Mouse (Mus musculus) liver, adult 10 weeks (tissue): ENCODE results near the gene Pmpca. TPM values are rescaled to one million over a fixed set of nuclear protein-coding genes. Genes with fewer than 3 reads are reported as not detected.

ENCODE experiments used
- polyA plus RNA-seq: library from polyadenylated mRNA; stranded (reverse); fragments of 350-450 nt; fragmentation: Illumina TruSeq; extraction: RNeasy Lipid Tissue Mini Kit (QIAGEN cat#74804); gene quantifications from one replicate; pipeline ENCODE4 v1.2.3, GENCODE M21; 2014; ENCODE audit warnings: low read depth, low replicate concordance

The Pmpca gene
- 60.6 TPM for polyA plus RNA-seq

DNA sequence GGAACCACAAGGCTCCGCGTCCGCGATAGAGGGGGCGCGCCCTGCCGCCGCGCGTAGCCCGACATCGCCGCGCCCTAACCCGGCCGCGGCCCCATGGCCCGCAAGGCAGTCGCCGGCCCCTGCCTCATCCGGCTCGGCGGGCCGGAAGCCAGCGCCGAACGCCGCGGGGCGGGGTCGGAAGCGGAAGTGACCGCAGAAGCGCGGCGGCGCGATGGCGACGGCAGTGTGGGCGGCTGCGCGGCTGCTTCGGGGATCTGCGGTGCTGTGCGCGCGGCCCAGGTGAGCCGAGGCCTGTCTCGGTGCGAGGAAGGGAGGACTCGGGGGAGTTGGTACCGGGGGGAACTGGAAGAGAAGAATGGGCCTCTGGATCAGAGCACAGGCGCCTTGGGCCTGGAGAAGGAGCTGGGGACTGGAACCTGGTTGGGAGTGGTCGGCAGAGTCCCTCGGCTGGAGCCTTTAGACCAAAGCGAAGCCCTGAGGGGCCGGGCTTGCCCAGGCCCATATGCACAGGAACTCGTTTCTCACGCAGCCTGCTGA is at the start of gene Pmpca, which contains the start of gene Entr1:
TSS of gene Pmpca (plus strand) at position 186 of the 537 bp plus-strand sequence.
TSS of gene Entr1 (minus strand) at position 163 of the 537 bp plus-strand sequence.

DNA sequence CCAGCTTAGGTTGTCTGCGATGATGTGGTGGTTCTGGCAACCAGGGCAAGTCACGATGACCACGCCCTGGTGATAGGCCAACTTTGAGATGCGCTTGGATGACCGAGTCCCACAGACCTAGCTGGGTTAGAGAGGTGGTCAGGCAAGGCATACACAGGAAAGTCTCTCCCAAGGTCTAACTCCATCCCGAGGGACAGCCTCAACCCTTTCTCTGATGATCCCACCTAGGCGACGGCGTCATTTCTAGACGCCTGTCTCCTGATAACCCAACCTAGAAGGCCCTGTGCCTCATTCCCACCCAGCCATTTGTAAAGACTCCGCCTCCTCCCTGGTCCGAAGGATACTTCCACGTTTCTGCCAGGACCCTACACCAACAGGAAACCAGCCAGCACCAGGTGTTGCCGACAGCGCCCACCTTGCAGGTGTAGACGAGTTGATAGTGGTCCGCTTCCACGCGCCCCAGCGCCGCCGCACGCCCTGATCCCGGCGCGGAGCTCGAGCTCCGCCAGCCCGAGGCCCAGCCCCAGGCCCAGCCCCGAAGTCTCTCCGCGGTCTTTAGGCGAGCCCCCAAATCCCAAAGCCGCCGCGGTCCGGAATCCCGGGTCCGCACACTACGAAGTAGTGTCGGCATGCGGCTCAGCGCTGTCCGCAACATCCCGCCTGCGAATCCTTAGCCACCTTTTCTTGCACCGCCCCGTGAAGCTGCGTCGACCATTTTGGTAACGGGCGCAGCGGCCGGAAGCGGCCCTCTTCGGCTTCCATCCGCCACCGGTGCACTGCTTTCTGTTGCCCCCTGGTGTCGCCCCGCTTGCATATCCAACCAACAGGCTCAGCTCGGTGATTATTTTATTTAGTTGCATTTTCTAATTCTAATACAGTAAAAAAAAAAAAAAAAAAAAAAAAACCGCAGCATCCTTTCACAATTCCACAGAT is 37.5 kb upstream of the Pmpca start, which contains the start of gene Dnlz:
TSS of gene Dnlz (minus strand) at position 753 of the 933 bp plus-strand sequence.

DNA sequence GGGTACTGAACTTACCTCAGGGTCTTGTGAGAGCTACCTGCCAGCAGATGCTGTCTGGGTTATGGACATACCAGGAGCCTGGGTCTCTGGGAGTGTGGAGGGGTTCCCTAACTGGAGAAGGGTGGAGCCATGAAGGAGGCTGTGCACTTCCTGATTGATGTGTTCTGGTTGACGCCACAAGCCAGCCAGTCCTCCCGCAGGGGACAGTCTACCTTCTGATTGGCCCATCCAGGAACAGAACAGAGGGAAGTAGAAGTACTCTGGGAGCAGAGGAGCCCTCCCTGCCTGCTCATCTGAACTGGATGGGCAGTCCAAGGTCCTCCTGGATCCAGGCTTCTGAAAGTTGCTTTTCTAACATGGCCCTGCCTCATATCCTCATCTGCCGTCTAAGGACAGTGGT is 28.4 kb upstream of the Pmpca start, which contains the start of gene Card9:
TSS of gene Card9 (minus strand) at position 147 of the 400 bp plus-strand sequence.

DNA sequence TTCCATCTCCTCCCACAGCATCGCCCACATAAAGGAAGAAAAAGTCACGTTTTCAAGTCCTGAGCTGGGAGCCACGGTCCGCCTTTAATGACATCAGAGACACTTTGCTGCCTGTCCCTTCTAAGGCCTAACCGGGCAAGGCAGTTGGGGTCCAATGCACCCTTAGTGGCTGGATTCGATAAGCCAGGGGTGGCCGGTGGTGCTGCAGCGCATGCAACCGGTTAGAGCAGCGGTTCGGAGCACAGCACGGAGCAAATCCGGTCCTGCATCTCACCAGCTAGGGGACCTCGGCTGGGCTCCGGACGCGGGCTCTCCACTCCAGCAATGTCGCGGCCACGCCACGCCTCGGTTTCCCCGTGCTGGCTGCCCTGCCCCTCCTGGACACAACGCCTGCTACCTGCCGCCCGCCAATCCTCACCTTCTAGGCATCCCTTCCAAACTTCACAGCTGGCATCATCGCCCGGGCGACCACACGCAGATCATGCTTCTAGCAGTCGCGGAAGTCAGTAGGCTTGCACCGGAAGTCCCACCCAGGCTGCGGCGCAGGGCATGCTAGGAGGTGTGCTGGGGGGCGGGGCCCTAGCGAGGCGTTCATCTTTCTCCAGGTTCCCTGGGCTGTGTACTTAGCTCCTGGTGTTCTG is 8.9 kb upstream of the Pmpca start, which contains the start of gene Snapc4:
TSS of gene Snapc4 (minus strand) at position 523 of the 641 bp plus-strand sequence.

DNA sequence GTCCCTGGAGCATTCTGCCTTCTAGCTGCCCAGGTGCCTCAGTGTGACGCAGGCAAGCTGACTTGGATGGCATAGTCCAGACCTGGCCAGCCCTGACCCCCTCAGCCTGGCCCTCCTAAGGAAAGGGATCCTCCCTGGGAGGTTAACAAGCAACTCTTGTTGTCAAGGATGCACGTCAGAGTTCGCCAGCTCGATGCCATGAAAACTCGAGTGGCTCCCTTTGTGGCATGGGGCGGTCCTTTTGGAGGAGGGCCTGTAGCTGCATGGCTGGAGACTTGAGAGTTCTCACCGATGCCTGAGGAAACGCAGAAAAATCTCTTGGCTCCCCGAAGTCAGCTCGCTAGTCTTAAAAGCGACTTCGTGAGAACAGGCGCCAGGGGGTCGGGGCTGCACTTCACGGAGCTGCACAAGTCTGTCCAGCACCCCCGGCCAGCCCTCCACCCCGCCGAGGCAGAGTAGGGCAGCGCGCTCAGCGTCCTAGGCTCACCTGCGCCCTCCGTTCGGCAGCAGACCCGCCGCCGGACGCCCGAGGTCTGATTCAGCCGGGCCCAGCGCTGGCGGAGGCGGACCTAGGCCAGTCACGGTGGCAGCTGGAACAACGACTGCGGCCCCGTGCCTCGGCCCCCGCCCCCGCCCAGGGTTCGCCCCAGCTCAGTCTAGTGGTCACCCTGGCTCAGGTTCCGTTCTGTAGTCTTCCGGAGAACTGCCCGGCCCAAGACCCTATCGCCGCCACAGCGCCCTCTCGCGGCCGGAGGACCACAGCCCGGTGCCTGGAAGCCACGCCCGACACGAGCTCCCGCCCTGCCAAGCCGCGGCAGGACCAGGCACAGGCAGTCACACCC is 19.6 kb downstream of the Pmpca start, which contains the start of gene Inpp5e:
TSS of gene Inpp5e (minus strand) at position 689 of the 842 bp plus-strand sequence.

DNA sequence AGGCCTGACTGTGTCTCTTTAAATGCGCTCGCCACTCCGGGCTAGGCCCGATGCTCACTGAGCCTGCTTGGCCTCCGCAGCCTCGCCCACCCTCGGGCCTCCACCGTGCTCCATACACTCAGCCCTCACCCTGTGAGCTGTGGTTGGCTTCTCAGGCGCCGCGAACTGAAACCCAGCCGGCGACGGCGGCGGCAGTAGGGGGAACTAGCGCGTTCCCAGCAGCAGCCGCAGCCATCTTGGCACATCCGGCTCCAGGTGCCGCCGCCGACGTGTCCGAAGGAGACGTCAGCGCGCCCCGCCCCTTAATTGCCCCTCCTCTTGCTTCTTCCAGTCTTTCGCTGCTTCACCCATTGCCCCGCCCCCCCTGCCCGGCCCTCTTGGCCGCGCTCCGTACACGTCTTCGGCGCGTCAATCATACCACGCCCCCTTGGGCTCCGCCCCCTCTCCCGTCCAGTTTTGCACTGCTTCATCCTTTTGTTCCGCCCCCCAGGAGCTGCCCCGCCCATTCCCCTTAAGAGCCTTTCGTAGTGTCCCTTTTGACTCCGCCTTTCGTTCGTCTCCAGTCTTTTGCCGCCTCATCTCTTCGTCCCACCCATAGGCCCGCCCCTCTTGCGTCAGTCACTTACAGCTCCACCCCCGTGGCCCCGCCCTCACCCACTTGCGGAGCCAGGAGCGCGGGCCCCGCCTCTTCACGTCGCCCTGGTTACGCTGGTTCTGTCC is 56.0 kb downstream of the Pmpca start, which contains the start of gene Sec16a:
TSS of gene Sec16a (minus strand) at position 271 of the 720 bp plus-strand sequence.

Other genes starting within 250 kb of the Pmpca start
- not detected for gene Lhx3, start 181.1 kb upstream of the Pmpca start, polyA plus RNA-seq
- gene Qsox2, start 151.8 kb upstream of the Pmpca start, polyA plus RNA-seq: 2.5 TPM
- not detected for gene Ccdc187, start 94.8 kb upstream of the Pmpca start, polyA plus RNA-seq
- 0.42 TPM for gene Gpsm1, start 73.8 kb upstream of the Pmpca start, polyA plus RNA-seq
- gene Dnlz, start 37.2 kb upstream of the Pmpca start, polyA plus RNA-seq: 1.2 TPM
- not detected for gene Card9, start 28.4 kb upstream of the Pmpca start, polyA plus RNA-seq
- gene Snapc4, start 8.7 kb upstream of the Pmpca start, polyA plus RNA-seq: 3.6 TPM
- 17.3 TPM for gene Entr1, start within 50 bp of the Pmpca start, polyA plus RNA-seq
- 4.9 TPM for gene Inpp5e, start 19.9 kb downstream of the Pmpca start, polyA plus RNA-seq
- 49.1 TPM for gene Sec16a, start 55.9 kb downstream of the Pmpca start, polyA plus RNA-seq
- gene Notch1, start 127.3 kb downstream of the Pmpca start, polyA plus RNA-seq: 1.0 TPM
- 12.2 TPM for gene Egfl7, start 190.7 kb downstream of the Pmpca start, polyA plus RNA-seq
- gene Gm20532, start 197.3 kb downstream of the Pmpca start, polyA plus RNA-seq: not detected
- gene Agpat2, start 215.1 kb downstream of the Pmpca start, polyA plus RNA-seq: 29.5 TPM
- gene Fam69b, start 239.1 kb downstream of the Pmpca start, polyA plus RNA-seq: not detected